Comparison of ENCODE assay signal across 9 mouse cellular contexts in the genomic region with DNA sequence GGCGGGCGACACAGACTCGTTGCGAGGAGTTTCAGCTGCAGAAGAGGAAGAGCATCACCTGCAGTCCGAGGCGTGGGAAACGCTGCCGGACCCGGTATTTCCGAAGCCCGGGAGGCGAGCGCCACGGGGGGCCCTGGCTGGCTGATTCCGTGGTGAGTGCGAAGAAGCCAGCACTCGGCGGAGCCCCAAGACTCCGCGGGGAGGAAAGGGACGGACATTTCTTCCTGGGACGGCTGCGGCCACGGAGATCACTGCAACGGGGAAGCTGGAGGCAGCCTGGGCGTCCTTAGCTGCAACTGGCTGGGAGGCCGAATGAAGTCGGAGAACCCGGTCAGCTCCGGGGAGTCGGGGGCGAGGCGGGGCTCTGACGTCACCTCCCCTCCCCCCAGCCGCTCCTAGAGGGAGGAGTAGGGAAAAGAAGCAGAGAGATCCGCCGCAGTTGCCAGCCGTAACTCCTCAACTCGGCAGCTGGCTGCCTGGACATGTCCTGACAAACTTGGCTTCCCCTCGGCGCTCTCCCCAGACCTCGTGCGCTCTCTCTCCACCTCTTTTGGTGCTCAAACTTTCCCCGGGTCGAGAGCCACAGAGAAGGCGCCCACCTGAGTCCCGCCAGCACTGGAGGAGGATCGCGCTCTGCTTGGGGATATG. TPM values are rescaled to one million over a fixed set of nuclear protein-coding genes. Genes with fewer than 3 reads are reported as not detected.
DNase-seq lines count a peak whose midpoint lies in the region; ATAC-seq and TF ChIP-seq lines count a peak whose summit lies in the region.
"Had no signal": no experiment of that assay in that cellular context is flagged by ENCODE, and none has a peak within 500 bp of the region (broad histone marks: within the 10 kb centered on the region; RNA-seq: fewer than 3 reads in every experiment).

Gene Fat1 (plus strand): TSS at position 598 of the 648 bp plus-strand sequence.

- peak within 1 kb of the TSS; percentile 66 for H3K4me3 ChIP-seq in hindbrain, embryonic 14.5 days (replicated peaks; ENCODE audit: low read length)
- H3K4me3 ChIP-seq in left cerebral cortex, adult 2 months: peak within 1 kb of the TSS; percentile 76

- H3K27ac ChIP-seq in hindbrain, embryonic 14.5 days: peak within 1 kb of the TSS; percentile 85
- peak within 1 kb of the TSS; percentile 77 for H3K27ac ChIP-seq in left cerebral cortex, adult 2 months
- H3K27ac ChIP-seq: macrophage had no signal

- no peaks in the 10 kb centered on the region for H3K36me3 ChIP-seq in hindbrain, embryonic 14.5 days (replicated peaks; ENCODE audit: control insufficient read depth, insufficient read depth)

- peak within 1 kb of the TSS; percentile 87 for H3K4me2 ChIP-seq in hindbrain, embryonic 14.5 days (replicated peaks)

- under 1% methylated on average over 47 of the region's 49 CpGs for WGBS in hindbrain, embryonic 14.5 days

- no peaks in the 10 kb centered on the region for H3K9me3 ChIP-seq in hindbrain, embryonic 14.5 days (ENCODE audit: control insufficient read depth, low read length)

- intact Hi-C loops in left cerebral cortex, adult 2 months (cut with DNase I): loop anchor here (5.0 to 10.0 kb wide), 3 partner anchors 302 to 733 kb away; no protein-coding TSS in a partner anchor

- peak; percentile 19 for ATAC-seq in common myeloid progenitor, adult 5-6 weeks (replicated peaks; ENCODE audit: low read depth, poor library complexity, severe bottlenecking)
- peak; percentile 70 for ATAC-seq in hindbrain, embryonic 14.5 days (ENCODE audit: low FRiP score)

- H3K4me1 ChIP-seq in hindbrain, embryonic 14.5 days (replicated peaks; ENCODE audit: control insufficient read depth, insufficient read depth, low read length): peaks cover 3% of the 10 kb centered on the region; the same call in 1 of the 2 replicates

- H3K27me3 ChIP-seq in hindbrain, embryonic 14.5 days (ENCODE audit: control insufficient read depth, insufficient read depth, low read length): no peaks in the 10 kb centered on the region

- peak within 1 kb of the TSS; percentile 68 for H3K9ac ChIP-seq in hindbrain, embryonic 14.5 days

- peak; percentile 85 for DNase-seq in adrenal gland, adult 8-10 months
- peak; percentile 61 to 67 for DNase-seq in gastrocnemius, adult 8-10 months (ENCODE audit: low spot score in 2 of 2)
- DNase-seq in hindbrain, embryonic 14.5 days (ENCODE audit: low spot score): peak; percentile 74
- DNase-seq in left cerebral cortex, adult 2 months (ENCODE audit: extremely low spot score in 1 of 2, low spot score in 2 of 2): peak; percentile 68 to 76
- DNase-seq in lung, postnatal 36 days: peak; percentile 91
- DNase-seq in right cerebral cortex, postnatal 36 days (ENCODE audit: low spot score in 2 of 2): peak; percentile 54 to 59
- DNase-seq in spleen, adult 12 weeks (ENCODE audit: low spot score): no peak

- peak; percentile 17 for TF ChIP-seq CTCF in left cerebral cortex, adult 2 months (IDR thresholded peaks at IDR 0.05)

RNA-seq across cellular contexts. Expression of gene Fat1, which starts in this region (rescaled TPM):
- total RNA-seq in adrenal gland, adult 8-10 months (2022): 10 to 100 TPM; 49.0 to 69.7 (median 55.0) TPM
- total RNA-seq in common myeloid progenitor, adult 5-6 weeks (2017): 0.05 TPM in 1 of 2 replicates, not detected in the other
- total RNA-seq in gastrocnemius, adult 8-10 months (2022): 1 to 10 TPM; 1.5 to 2.1 (median 2.0) TPM
- 25.3 and 28.8 TPM in 2 replicates for polyA plus RNA-seq in hindbrain, embryonic 14.5 days (2014; fragmentation: Nextera tagmentation; extraction: Ambion mirVana)
- 10 to 100 TPM; 36.2 to 38.7 TPM for total RNA-seq in left cerebral cortex, adult 2 months (2021)

Comparison
In these comparisons a context has a peak if more than half of its experiments do, and no peak if none do; other contexts are left out.
1. RNA of gene Fat1 (total RNA-seq): 49.0 to 69.7 TPM in adrenal gland, adult 8-10 months and 36.2 to 38.7 TPM in left cerebral cortex, adult 2 months; 1.5 to 2.1 TPM in gastrocnemius, adult 8-10 months and 0.05 TPM in common myeloid progenitor, adult 5-6 weeks; every median in the first group is over 10 times any median in the second.
2. Peak in ATAC-seq in common myeloid progenitor, adult 5-6 weeks; RNA of the gene not detected or under 1 TPM.